Mouse (Mus musculus): Measurements from ENCODE around the gene Asf1b. TPM values are rescaled to one million over a fixed set of nuclear protein-coding genes. Genes with fewer than 3 reads are reported as not detected.

Asf1b gene
- total and polyA plus RNA-seq, 3 experiments = 62.2 to 101 (median 71.1) TPM

DNA sequence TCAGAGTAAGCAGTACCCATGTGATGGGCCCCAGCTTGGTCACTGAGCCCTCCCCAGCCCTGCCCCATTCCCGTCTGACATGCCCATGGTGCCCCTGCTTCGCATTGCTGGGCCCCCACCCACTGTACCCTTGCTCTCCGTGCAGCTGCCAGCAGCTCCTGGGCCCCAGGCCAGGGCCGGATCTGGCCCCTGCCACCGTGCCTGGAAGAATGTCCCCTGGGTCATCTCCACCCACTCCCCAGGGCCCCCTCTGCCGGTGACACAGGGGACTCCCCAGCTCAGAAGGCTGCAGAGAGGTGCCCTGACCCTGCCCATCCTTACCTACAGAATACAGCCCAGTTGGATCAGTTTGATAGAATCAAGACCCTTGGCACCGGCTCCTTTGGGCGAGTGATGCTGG is 25.5 kb downstream of the Asf1b start:
- in situ Hi-C loops (cut with MboI; ENCODE audit: low pct_ligation_motif_present, low pct_unique_long_range_greater_than_20kb, low sequenced_read_pairs) = no loop called here
- Histone ChIP-seq H3K9ac (ENCODE audit: insufficient read depth, low read depth) (no peak overlapping the region), H3K27ac (ENCODE audit: insufficient read depth, low read depth) (no peak overlapping the region), H3K79me2 (replicated peaks; ENCODE audit: control insufficient read depth, extremely low read depth, insufficient read depth, poor library complexity, severe bottlenecking) (no peaks in the 10 kb centered on the region), H3K9me3 (replicated peaks; ENCODE audit: low read length) (no peaks in the 10 kb centered on the region), H3K36me3 (replicated peaks in 1 of 2; ENCODE audit: control insufficient read depth in 1 of 2, insufficient read depth in 1 of 2, low read length in 1 of 2) (peaks cover 25 to 52% of the 10 kb centered on the region in 2 experiments), H3K4me2 (ENCODE audit: insufficient read depth, low read depth, poor library complexity, severe bottlenecking) (no peak overlapping the region), H3K4me3 (replicated peaks in 1 of 3; ENCODE audit: low read depth in 2 of 3, low read length in 2 of 3, poor library complexity in 1 of 3) (no peak overlapping the region), H3K4me1 (ENCODE audit: control insufficient read depth in 1 of 2, insufficient read depth in 2 of 2) (peaks cover 2 to 37% of the 10 kb centered on the region in 2 experiments; a peak in 3 of 4 replicates), H3K27me3 (replicated peaks) (no peaks in the 10 kb centered on the region)
- dilution Hi-C loops (cut with MboI; ENCODE audit: extremely low pct_ligation_motif_present, extremely low pct_unique_long_range_greater_than_20kb, low sequenced_read_pairs) = no loop called here
- DNase-seq (ENCODE audit: extremely low read depth) = no peak
- TF ChIP-seq NRF1 (IDR thresholded peaks at IDR 0.05; ENCODE audit: low read depth, low read length) = no peak
- no peak for TF ChIP-seq RCOR1 (conservative IDR thresholded peaks at IDR 0.05; ENCODE audit: low read depth, low read length)
- no peak for TF ChIP-seq USF1 (IDR thresholded peaks at IDR 0.05; ENCODE audit: low read depth, low read length)
- TF ChIP-seq CTCF (conservative IDR thresholded peaks at IDR 0.05 in 1 of 2, IDR thresholded peaks at IDR 0.05 in 1 of 2; ENCODE audit: low read depth in 2 of 2, low read length in 2 of 2) = peak in 1 of 2 experiments; percentile 11; a peak in 1 of 4 replicates
- TF ChIP-seq HCFC1 (IDR thresholded peaks at IDR 0.05; ENCODE audit: low read depth, low read length) = no peak
- no peak for TF ChIP-seq ZC3H11A (IDR thresholded peaks at IDR 0.05; ENCODE audit: low read depth, low read length)
- TF ChIP-seq ELF1 (IDR thresholded peaks at IDR 0.05; ENCODE audit: low read depth, low read length) = no peak
- no peak for TF ChIP-seq MAX (IDR thresholded peaks at IDR 0.05; ENCODE audit: low read length)

DNA sequence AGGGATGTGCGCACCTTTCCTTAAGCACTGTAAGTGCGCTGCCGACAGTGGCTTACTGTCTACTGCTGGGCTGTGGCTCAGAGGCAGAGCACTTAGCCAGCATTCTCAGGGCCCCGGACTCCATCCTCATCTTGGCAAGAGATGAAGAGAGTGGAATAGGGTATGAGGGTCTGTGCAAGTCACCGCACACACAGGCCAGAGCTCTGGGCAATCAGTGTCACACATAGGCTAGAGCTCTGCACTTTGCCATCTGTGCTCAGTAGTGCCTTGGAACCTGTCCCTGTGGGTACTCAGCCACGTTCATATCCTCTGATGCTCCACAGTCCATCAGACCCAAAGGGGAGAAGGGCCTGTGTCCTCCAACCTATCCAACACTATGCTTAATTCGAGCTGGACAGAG is 26.2 kb downstream of the Asf1b start:
- dilution Hi-C loops (cut with MboI; ENCODE audit: extremely low pct_ligation_motif_present, extremely low pct_unique_long_range_greater_than_20kb, low sequenced_read_pairs) (no loop called here), in situ Hi-C loops (cut with MboI; ENCODE audit: low pct_ligation_motif_present, low pct_unique_long_range_greater_than_20kb, low sequenced_read_pairs) (no loop called here)
- peaks cover 25 to 58% of the 10 kb centered on the region in 2 experiments for H3K36me3 ChIP-seq (replicated peaks in 1 of 2; ENCODE audit: control insufficient read depth in 1 of 2, insufficient read depth in 1 of 2, low read length in 1 of 2)
- TF ChIP-seq BHLHE40 (IDR thresholded peaks at IDR 0.05; ENCODE audit: low read depth, low read length) = no peak
- TF ChIP-seq CHD2 (IDR thresholded peaks at IDR 0.05; ENCODE audit: low read length) = no peak
- TF ChIP-seq POLR2AphosphoS2 (IDR thresholded peaks at IDR 0.05; ENCODE audit: low read depth, low read length) = no peak
- TF ChIP-seq HCFC1 (IDR thresholded peaks at IDR 0.05; ENCODE audit: low read depth, low read length) = no peak
- TF ChIP-seq CTCF (conservative IDR thresholded peaks at IDR 0.05 in 1 of 2, IDR thresholded peaks at IDR 0.05 in 1 of 2; ENCODE audit: low read depth in 2 of 2, low read length in 2 of 2) = no peak
- TF ChIP-seq E2F4 (IDR thresholded peaks at IDR 0.05; ENCODE audit: insufficient replicate concordance, low read depth, low read length) = no peak
- no peak for TF ChIP-seq CHD1 (IDR thresholded peaks at IDR 0.05; ENCODE audit: low read depth, low read length)
- TF ChIP-seq MAX (IDR thresholded peaks at IDR 0.05; ENCODE audit: low read length) = no peak
- TF ChIP-seq MAFK (IDR thresholded peaks at IDR 0.05; ENCODE audit: insufficient replicate concordance, low read length) = no peak
- no peak for TF ChIP-seq NRF1 (IDR thresholded peaks at IDR 0.05; ENCODE audit: low read depth, low read length)
- no peak for TF ChIP-seq ELF1 (IDR thresholded peaks at IDR 0.05; ENCODE audit: low read depth, low read length)
- no peaks in the 10 kb centered on the region for H3K27me3 ChIP-seq (replicated peaks)
- no peak for DNase-seq (ENCODE audit: extremely low read depth)
- H3K27ac ChIP-seq (ENCODE audit: insufficient read depth, low read depth) = no peak overlapping the region
- H3K4me2 ChIP-seq (ENCODE audit: insufficient read depth, low read depth, poor library complexity, severe bottlenecking) = no peak overlapping the region
- no peaks in the 10 kb centered on the region for H3K9me3 ChIP-seq (replicated peaks; ENCODE audit: low read length)
- H3K4me1 ChIP-seq (ENCODE audit: control insufficient read depth in 1 of 2, insufficient read depth in 2 of 2) = peaks cover 2 to 40% of the 10 kb centered on the region in 2 experiments; a peak in 3 of 4 replicates
- H3K4me3 ChIP-seq (replicated peaks in 1 of 3; ENCODE audit: low read depth in 2 of 3, low read length in 2 of 3, poor library complexity in 1 of 3) = no peak overlapping the region
- no peaks in the 10 kb centered on the region for H3K79me2 ChIP-seq (replicated peaks; ENCODE audit: control insufficient read depth, extremely low read depth, insufficient read depth, poor library complexity, severe bottlenecking)
- H3K9ac ChIP-seq (ENCODE audit: insufficient read depth, low read depth) = no peak overlapping the region
